Mouse (Mus musculus) kidney, postnatal 14 days (tissue): Measurements from ENCODE around the gene Dph6.
"Not testable (repeated sequence)": the region's sequence is repeated elsewhere in the genome, so short reads cannot be mapped to it uniquely, and the experiment has no call there.

Experiments
- DNase-seq: peaks from one replicate; pipeline ENCODE4 v3.0.0; 2022; ENCODE audit warnings: mixed read lengths

Dph6 gene

GRCm38 (mm10) chr2:114654365-114655239 lies at the start of gene Dph6:
TSS of gene Dph6 (minus strand) at chr2:114654964.
- DNase-seq, result peak; percentile 89

DNA sequence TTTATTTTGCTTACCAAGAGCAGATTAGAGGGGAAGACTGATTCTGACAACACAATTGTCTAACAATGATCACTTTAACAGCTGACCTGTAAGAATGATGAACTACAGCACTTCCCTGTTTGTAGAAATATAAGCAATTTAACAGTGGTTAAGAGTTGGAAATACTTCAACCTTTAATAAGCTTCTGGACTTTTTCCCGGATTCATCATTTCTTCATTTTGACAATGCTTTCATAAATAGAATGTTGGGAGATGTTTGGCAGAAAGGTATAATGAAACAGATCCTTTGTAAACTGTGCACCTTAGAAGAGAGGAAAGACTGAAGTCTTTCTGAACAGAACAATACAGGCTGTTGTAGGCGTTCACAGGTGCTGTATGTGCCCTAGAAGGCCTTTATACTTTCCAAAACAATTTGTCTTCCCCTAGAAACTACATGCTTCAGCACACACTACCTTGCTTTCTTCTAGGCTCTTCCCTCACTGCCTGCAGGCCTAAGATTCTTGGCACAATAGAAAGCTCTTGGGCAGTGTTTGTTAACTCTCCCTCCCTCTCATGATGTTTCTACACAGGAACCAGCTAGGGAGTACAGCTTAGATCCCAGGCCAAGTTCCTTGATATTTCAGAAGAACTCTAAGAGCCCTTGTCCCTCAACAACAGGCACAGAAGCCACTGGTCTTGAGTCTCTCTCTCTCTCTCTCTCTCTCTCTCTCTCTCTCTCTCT lies 46.4 kb upstream of the Dph6 start:
- no peak for DNase-seq

DNA sequence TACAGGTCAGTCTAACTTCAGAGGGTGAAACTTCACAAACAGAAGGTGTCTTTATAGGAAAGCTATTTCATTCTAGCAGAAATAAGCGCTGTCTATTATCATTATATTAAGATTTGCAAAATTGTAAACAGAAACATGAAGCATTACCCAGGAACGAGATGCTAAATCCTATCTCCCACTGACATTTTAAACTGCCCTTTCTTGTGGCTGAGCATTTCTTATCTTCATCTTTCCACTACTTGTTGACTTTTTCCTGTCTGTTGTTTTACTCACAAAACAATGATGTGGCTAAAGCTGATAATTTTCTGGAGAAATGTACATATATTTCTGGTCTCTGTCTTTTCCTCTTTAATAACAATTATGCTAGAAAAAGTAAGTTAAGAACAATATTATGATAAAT lies 36.8 kb upstream of the Dph6 start:
- DNase-seq, result no peak

- DNase-seq, result no peak
Observed at GRCm38 (mm10) chr2:114687483-114687882, 32.7 kb upstream of the Dph6 start.

- no peak for DNase-seq
Observed at GRCm38 (mm10) chr2:114687081-114687480, 32.3 kb upstream of the Dph6 start.

GRCm38 (mm10) chr2:114673831-114674230 lies 19.1 kb upstream of the Dph6 start:
- DNase-seq, result no peak

GRCm38 (mm10) chr2:114670983-114671382 lies 16.2 kb upstream of the Dph6 start:
- DNase-seq, result no peak

DNA sequence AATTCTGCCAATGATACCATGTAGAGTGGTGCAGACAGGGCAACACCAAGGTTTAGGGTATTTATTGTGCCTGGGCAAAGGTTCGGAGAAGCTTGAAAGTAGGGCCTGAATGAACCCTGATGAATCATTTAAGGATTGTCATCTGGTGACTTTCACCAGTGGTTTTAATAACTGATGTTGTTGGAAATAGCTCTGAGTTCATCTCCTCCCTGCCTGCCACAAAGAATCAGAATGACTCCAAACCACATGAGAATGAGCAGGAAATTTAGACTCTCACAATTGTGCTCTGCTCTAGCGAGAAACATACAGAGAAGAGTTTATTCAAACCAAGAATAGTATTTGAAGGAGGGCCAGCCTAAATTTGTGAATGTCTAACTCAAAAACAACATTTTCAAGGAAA lies 4.2 kb upstream of the Dph6 start:
- DNase-seq, result no peak

- no peak for DNase-seq
Observed at GRCm38 (mm10) chr2:114646240-114646639, 8.5 kb downstream of the Dph6 start.

GRCm38 (mm10) chr2:114643832-114644231 lies 10.9 kb downstream of the Dph6 start:
- DNase-seq, result no peak

GRCm38 (mm10) chr2:114624683-114625082 lies 30.1 kb downstream of the Dph6 start:
- DNase-seq, result peak; percentile 36

DNA sequence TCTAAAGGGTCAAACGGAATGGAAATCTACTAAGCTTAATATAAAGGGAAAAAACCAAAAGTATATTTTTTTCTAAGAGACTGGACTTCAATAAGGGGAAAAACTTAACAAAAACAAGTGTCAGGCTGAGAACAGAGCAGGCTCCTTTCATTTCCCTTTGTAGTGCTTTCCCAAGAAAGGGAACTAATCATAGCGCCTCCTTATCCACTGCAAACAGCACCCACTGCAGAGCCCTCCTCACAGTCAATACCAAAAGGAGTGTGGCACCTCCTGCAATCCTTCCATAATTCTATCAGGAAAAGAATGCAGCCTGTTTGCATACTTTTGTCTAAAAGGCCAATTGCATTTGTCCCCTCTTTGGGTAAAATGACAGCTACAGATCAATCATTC lies 32.2 kb downstream of the Dph6 start:
- DNase-seq, result no peak

GRCm38 (mm10) chr2:114621781-114622549 lies 32.8 kb downstream of the Dph6 start:
- peak; percentile 62 for DNase-seq

DNA sequence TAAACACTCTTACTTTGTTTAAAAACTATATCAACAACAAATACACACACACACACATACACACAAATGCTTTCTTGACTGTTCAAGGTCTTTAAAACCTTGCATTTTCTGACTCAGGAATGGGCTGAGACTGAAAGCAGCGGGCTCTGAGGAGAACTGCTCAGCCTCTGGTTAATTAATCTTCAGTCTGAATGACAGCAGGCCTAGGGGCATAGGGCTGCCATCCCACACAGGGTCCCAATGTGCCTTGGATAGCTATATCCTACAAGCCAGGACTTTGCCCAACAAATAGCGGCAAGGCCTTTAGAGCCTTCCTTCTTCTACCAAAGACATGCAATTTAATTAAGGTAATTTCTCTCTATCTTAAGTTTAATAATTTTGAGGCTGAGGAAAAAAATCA lies 43.2 kb downstream of the Dph6 start:
- DNase-seq, result no peak

- DNase-seq, result no peak
Observed at GRCm38 (mm10) chr2:114610110-114610509, 44.7 kb downstream of the Dph6 start.

GRCm38 (mm10) chr2:114605202-114605601 lies 49.6 kb downstream of the Dph6 start:
- not testable (repeated sequence) for DNase-seq

DNA sequence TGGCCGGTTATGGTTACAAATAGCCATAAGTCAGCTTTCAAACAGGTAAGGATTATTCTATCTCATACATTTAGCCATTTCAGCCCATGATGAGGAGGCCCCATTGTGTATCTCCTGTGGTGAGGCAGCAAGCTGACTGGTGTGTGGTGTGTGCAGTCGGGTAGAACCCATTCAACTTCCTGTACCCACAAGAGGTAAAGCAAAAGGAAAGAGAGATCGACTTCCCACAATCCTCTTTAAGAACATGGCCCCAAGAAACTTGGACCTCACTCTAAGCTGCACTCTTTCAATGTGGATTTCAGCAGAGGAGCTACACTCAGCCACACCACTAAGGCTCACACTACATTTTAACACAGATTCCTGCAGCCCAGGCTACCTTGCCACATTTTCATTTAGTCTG lies 53.6 kb downstream of the Dph6 start:
- DNase-seq, result no peak

GRCm38 (mm10) chr2:114599793-114600192 lies 55.0 kb downstream of the Dph6 start:
- no peak for DNase-seq

- DNase-seq, result no peak
Observed at GRCm38 (mm10) chr2:114593393-114593792, 61.4 kb downstream of the Dph6 start.

DNA sequence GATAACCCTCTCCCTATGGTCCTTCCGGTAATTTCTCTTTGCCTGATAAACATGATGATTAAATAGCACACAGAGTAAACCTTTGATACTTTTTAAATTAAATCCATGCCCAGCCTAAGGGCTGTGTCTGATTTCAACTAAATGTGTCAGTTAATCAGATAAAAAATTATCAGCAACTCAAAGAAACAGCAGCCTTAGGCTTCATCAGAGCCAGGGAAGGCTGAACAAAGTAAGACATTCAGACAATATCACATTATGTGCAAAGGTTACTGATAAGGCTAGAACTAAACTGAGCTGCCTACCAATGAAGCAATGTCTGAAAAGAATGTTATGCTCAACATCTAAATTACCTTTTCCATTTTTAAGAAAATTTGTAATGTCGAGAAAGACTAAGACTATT lies 74.0 kb downstream of the Dph6 start:
- DNase-seq, result no peak

- peak; percentile 12 for DNase-seq
Observed at GRCm38 (mm10) chr2:114543000-114543622, 111.7 kb downstream of the Dph6 start.

- no peak for DNase-seq
Observed at GRCm38 (mm10) chr2:114542325-114542724, 112.4 kb downstream of the Dph6 start.

- no peak for DNase-seq
Observed at GRCm38 (mm10) chr2:114540416-114540815, 114.3 kb downstream of the Dph6 start.
